ENCODE assay signal across 8 mouse cellular contexts in the genomic region with DNA sequence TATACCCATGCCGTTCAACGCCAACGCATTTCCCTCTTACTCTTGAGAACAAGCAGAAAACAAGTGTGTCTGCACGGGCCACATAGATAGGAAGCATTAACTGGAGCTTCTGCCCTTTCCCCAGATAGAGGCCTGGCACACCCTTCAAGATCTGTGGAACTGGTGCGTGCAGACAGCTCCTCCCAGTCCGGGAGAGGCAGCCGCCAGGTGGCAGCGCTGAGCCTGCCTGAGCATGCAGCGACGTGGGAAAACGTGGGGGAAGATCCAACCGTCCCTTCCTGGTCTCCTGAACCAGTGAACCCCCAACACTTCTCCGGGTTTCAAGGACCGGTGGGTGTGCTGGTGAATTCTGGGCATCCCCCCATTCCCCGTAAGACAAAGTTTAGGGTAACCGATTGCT. TPM values are rescaled to one million over a fixed set of nuclear protein-coding genes. Genes with fewer than 3 reads are reported as not detected.
DNase-seq lines count a peak whose midpoint lies in the region; ATAC-seq and TF ChIP-seq lines count a peak whose summit lies in the region.

No protein-coding gene starts in this region.

- ATAC-seq in G1E (ENCODE audit: extremely low read depth, insufficient number of reproducible peaks, low FRiP score, poor library complexity, severe bottlenecking), result no peak
- ATAC-seq in forebrain, embryonic 16.5 days, result peak; percentile 41

- peak overlapping the region; percentile 96 for H3K4me2 ChIP-seq in forebrain, embryonic 16.5 days (ENCODE audit: low read length)

- WGBS in forebrain, embryonic 16.5 days, result 2% methylated on average over 16 of the region's 16 CpGs

- no peaks in the 10 kb centered on the region for H3K36me3 ChIP-seq in G1E (replicated peaks)
- H3K36me3 ChIP-seq in forebrain, embryonic 16.5 days (ENCODE audit: control insufficient read depth, insufficient read depth), result no peaks in the 10 kb centered on the region

- DNase-seq in G1E (ENCODE audit: low spot score), result no peak
- peak; percentile 92 for DNase-seq in cerebellum, adult 11-12 months
- peak; percentile 94 to 98 for DNase-seq in heart, postnatal 36 days
- DNase-seq in layer of hippocampus, postnatal 10 days (ENCODE audit: low spot score in 2 of 2), result peak; percentile 98 to 99
- DNase-seq in lung, postnatal 10 days, result peak; percentile 98
- DNase-seq in ovary, postnatal 14 days (ENCODE audit: low spot score), result peak; percentile 95
- DNase-seq in thymus, postnatal 14 days, result peak; percentile 98

- H3K9me3 ChIP-seq in G1E (replicated peaks), result peaks cover 24% of the 10 kb centered on the region
- H3K9me3 ChIP-seq in forebrain, embryonic 16.5 days (ENCODE audit: control insufficient read depth, low read length), result no peaks in the 10 kb centered on the region

- H3K27ac ChIP-seq in forebrain, embryonic 16.5 days (ENCODE audit: low read length), result peak overlapping the region; percentile 99

- H3K9ac ChIP-seq in forebrain, embryonic 16.5 days (replicated peaks; ENCODE audit: low read depth, low read length), result peak overlapping the region; percentile 93

- H3K4me3 ChIP-seq in G1E (ENCODE audit: low read depth, low read length), result no peak overlapping the region
- H3K4me3 ChIP-seq in forebrain, embryonic 16.5 days (replicated peaks; ENCODE audit: low read length), result peak overlapping the region; percentile 69

- H3K27me3 ChIP-seq in G1E (ENCODE audit: insufficient read depth, low read length), result peaks cover 8% of the 10 kb centered on the region; the same call in 1 of the 2 replicates
- H3K27me3 ChIP-seq in forebrain, embryonic 16.5 days (replicated peaks; ENCODE audit: control insufficient read depth, insufficient read depth, low read length), result no peaks in the 10 kb centered on the region

- 0 out of 2 replicates have a peak, but pooled peaks have one; percentile 20 for TF ChIP-seq CTCF in G1E (IDR thresholded peaks at IDR 0.05; ENCODE audit: low read depth, low read length)

- intact Hi-C loops in heart, postnatal 36 days (cut with DNase I), result loop anchor here (1.0 to 10.0 kb wide), 7 partner anchors 245 to 1027 kb away; a partner anchor contains a TSS

- no peaks in the 10 kb centered on the region for H3K4me1 ChIP-seq in G1E (ENCODE audit: insufficient read depth, low read depth, low read length)
- H3K4me1 ChIP-seq in forebrain, embryonic 16.5 days (replicated peaks; ENCODE audit: control insufficient read depth, insufficient read depth, low read length), result peaks cover 19% of the 10 kb centered on the region

RNA-seq across cellular contexts. Expression of a gene that starts 4.3 kb away (rescaled TPM):
- not detected in 2 replicates for total RNA-seq in G1E (2014; fragmentation: Nextera tagmentation)
- under 0.01 and 0.06 TPM in 2 replicates for total RNA-seq in G1E (2017)
- polyA plus RNA-seq in G1E (2012), result 0.02 TPM in 2 replicates
- polyA plus RNA-seq in forebrain, embryonic 16.5 days (2015; fragmentation: Nextera tagmentation; extraction: Ambion mirVana), result 224 and 276 TPM in 2 replicates
- 10 to 100 TPM; 21.7 to 29.0 TPM for total RNA-seq in heart, postnatal 36 days (2021)
- total RNA-seq in layer of hippocampus, postnatal 10 days (2021), result 10 to 100 TPM; 75.3 to 78.0 TPM

Comparison
In these comparisons a context has a peak if more than half of its experiments do, and no peak if none do; other contexts are left out.
1. RNA of a gene that starts 4.3 kb away (total RNA-seq): 75.3 to 78.0 TPM in layer of hippocampus, postnatal 10 days and 21.7 to 29.0 TPM in heart, postnatal 36 days; under 0.01 to 0.06 TPM in G1E; every median in the first group is over 10 times any median in the second.